Mouse (Mus musculus): ENCODE data around the gene Slc1a7.

Slc1a7 gene

GRCm38 (mm10) chr4:107971162-107971561 is 3.0 kb downstream of the Slc1a7 start:
- no peak for DNase-seq

GRCm38 (mm10) chr4:107974527-107974926 is 6.4 kb downstream of the Slc1a7 start:
- no peak for DNase-seq

GRCm38 (mm10) chr4:107975004-107975403 is 6.9 kb downstream of the Slc1a7 start:
- DNase-seq, result no peak

- no peak for DNase-seq
Measured at GRCm38 (mm10) chr4:107977593-107977992, 9.5 kb downstream of the Slc1a7 start.

GRCm38 (mm10) chr4:107979530-107979929 is 11.4 kb downstream of the Slc1a7 start:
- peak; percentile 52 for DNase-seq

GRCm38 (mm10) chr4:107980002-107980600 is 12.0 kb downstream of the Slc1a7 start:
- no peak for DNase-seq

GRCm38 (mm10) chr4:107983717-107984116 is 15.6 kb downstream of the Slc1a7 start:
- no peak for DNase-seq

GRCm38 (mm10) chr4:107984282-107984981 is 16.3 kb downstream of the Slc1a7 start:
- peak; percentile 88 for DNase-seq

- DNase-seq, result no peak
Measured at GRCm38 (mm10) chr4:107985812-107986211, 17.7 kb downstream of the Slc1a7 start.

GRCm38 (mm10) chr4:107986386-107987168 is 18.4 kb downstream of the Slc1a7 start:
- DNase-seq, result no peak

- peak; percentile 32 for DNase-seq
Measured at GRCm38 (mm10) chr4:107988931-107989330, 20.8 kb downstream of the Slc1a7 start.

GRCm38 (mm10) chr4:107990818-107991217 is 22.7 kb downstream of the Slc1a7 start:
- no peak for DNase-seq

- DNase-seq, result peak; percentile 22
Measured at GRCm38 (mm10) chr4:107991879-107992278, 23.7 kb downstream of the Slc1a7 start.

GRCm38 (mm10) chr4:107995011-107995410 is 26.9 kb downstream of the Slc1a7 start:
- no peak for DNase-seq

GRCm38 (mm10) chr4:107995727-107996126 is 27.6 kb downstream of the Slc1a7 start:
- no peak for DNase-seq

GRCm38 (mm10) chr4:107996418-107996986 is 28.4 kb downstream of the Slc1a7 start:
- peak; percentile 41 for DNase-seq

- DNase-seq, result peak; percentile 73
Measured at GRCm38 (mm10) chr4:107998641-107999332, 30.7 kb downstream of the Slc1a7 start.

- no peak for DNase-seq
Measured at GRCm38 (mm10) chr4:107999380-107999779, 31.2 kb downstream of the Slc1a7 start.

GRCm38 (mm10) chr4:108005328-108005727 is 37.2 kb downstream of the Slc1a7 start:
- peak; percentile 67 for DNase-seq

GRCm38 (mm10) chr4:108007532-108008103 is 39.5 kb downstream of the Slc1a7 start:
- no peak for DNase-seq

- no peak for DNase-seq
Measured at GRCm38 (mm10) chr4:108008541-108008940, 40.4 kb downstream of the Slc1a7 start.

GRCm38 (mm10) chr4:108014466-108014865 is 46.3 kb downstream of the Slc1a7 start:
- DNase-seq, result no peak
